Mouse (Mus musculus) v-Abl transformed pro-B cells (cell line): Measurements from ENCODE around the gene Mex3d.

Experiments
- in situ Hi-C, 2 experiments: fragments of 400-800 bp; cut with MboI; formaldehyde crosslinking; loops; one replicate each; pipeline ENCODE4 v1.15.1; 2025; ENCODE audit not compliant: unreplicated experiment in 2 of 2

Gene Mex3d

DNA sequence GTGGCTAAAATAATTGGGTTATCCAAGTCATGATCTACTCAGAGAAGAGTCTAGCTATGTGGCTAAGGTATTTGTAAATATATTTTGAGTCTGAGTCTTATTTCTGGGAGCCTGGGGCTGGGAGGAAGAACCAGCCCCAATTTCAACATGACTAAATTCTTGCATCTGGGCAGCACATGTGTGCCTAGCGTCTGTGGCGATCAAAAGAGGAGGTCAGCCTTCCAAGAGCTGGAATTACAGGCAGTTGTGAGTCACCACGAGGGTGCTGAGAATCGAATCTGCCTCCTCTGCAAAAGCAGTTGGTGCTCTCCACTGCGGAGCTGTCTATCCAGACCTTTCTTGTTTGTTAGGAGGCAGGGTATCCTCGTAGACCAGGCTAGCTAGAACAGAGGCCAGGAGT is 21.7 kb downstream of the Mex3d start:
- in situ Hi-C loops, result no loop called here

DNA sequence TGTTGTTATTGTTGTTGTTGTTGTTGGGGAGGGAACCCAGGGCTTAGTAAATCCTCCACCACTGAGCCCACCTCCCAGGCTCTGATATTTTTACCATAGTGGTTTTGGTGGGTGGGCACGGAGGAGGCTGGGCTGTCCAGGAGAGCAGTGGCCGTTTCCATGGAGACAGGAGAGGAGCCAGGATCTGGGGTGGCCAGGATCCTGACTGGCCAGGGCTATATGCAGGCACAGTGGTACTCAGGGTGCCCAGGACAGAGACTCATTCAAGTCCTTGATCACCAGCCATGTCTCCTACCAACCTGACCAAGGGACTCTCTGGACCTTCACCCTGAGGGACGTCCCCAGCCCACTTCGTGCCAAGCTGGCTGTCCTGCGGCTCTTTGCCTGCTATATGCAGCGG is 23.7 kb downstream of the Mex3d start:
- in situ Hi-C loops, result no loop called here

DNA sequence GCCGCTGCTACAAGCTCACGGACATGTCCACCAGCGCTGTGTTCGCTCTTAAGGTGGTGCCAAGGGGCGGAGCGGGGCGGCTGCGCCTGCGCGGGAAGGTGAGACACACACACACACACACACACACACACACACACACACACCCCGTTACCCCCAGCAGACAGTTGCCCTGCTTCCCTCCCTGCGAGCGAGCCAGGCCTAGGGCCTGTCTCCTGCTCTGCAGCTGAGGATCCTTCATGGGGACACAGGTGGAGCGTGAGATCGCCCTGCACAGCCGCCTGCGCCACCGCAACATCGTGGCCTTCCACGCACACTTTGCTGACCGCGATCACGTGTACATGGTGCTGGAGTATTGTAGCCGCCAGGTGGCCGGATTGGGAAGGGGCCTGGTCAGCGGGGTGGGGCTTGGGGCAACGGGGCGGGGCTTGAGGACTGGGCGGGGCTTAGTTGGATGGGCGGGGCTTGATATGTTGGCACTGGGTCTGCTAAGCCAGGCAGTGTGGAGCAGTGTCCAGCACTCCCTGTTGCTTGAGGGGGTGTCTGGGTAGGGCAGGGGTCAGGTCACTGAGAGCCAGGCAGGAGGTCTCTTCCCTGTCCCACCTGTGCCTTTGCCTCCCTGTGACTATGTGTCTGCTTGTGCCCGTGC is 29.3 kb downstream of the Mex3d start:
- in situ Hi-C loops, result no loop called here

DNA sequence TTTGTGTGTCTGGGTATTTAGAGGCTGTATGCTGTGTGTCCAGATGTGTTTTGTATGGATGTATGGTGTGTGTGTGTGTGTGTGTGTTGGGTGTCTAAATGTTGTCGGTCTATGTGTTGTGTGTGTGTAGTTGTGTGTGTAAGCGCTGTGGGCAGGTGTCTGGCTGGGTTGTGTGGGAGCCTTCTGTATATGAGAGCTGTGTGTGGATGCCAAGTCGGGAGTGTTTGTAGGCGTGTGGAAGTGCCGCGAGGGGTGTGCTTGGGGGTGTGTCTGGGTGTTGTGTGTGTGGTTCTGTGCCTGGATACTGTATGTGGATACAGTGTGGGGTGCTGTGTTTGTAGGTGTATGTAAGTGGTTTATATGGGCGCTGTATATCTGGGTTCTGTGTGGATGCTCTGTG is 30.1 kb downstream of the Mex3d start:
- in situ Hi-C loops, result no loop called here

DNA sequence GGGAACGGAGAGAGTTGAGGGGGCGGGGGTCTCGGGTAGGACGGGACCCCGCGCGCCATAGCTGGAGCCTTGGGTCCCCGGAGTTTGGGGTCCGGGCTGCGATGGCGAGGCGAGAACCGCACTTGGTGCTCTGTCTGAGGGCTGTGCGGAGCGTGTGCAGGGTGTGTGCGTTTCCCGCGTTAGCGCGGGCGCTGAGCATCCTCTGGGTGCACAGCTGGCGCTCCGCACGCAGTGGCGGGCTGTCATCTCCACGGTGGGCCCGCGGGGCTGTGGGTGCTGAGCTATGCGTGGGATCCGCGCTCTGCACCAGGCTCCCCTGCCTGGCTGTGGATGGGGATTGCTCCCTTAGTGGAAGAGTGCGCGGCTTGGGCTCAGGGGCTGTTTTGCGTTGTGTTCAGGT is 30.7 kb downstream of the Mex3d start:
- in situ Hi-C loops, result no loop called here

- in situ Hi-C loops, result no loop called here
Measured at GRCm38 (mm10) chr10:80356001-80356682, 31.3 kb downstream of the Mex3d start, which contains the start of gene Plk5. TSS of gene Plk5 (plus strand) at chr10:80356459.

- in situ Hi-C loops, result no loop called here
Measured at GRCm38 (mm10) chr10:80355431-80355830, 32.0 kb downstream of the Mex3d start.

GRCm38 (mm10) chr10:80352727-80353126 is 34.7 kb downstream of the Mex3d start:
- in situ Hi-C loops, result no loop called here

GRCm38 (mm10) chr10:80351896-80352295 is 35.6 kb downstream of the Mex3d start:
- in situ Hi-C loops, result no loop called here

GRCm38 (mm10) chr10:80350292-80350691 is 37.2 kb downstream of the Mex3d start:
- in situ Hi-C loops, result no loop called here

DNA sequence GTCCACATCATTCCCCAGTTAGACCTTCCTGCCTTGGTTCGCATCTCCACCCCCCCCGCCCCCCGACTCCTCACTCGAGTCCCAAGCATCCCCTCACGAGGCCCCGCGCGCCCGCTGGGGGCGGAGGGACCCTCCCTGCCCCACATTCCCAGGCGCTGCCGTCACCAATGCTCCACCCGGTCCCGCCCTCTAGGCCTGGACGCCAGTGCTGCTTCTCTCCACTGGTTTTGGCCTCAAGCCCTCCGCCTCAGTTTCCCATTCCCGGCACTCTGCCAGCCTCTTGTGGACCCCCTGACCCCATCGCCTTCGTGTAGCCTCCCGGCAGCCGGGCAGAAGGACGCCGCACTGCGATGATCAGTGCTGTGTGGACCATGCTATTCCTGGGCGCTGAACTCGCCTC is 38.5 kb downstream of the Mex3d start:
- in situ Hi-C loops, result loop anchor here (5.0 to 10.0 kb wide), 3 partner anchors 54 to 177 kb away; partner anchors contain the start of genes 1600002K03Rik (in 1 of the 2), Apc2 (in 1 of the 2), Efna2 (in 1 of the 2) and Rps15 (in 1 of the 2)

DNA sequence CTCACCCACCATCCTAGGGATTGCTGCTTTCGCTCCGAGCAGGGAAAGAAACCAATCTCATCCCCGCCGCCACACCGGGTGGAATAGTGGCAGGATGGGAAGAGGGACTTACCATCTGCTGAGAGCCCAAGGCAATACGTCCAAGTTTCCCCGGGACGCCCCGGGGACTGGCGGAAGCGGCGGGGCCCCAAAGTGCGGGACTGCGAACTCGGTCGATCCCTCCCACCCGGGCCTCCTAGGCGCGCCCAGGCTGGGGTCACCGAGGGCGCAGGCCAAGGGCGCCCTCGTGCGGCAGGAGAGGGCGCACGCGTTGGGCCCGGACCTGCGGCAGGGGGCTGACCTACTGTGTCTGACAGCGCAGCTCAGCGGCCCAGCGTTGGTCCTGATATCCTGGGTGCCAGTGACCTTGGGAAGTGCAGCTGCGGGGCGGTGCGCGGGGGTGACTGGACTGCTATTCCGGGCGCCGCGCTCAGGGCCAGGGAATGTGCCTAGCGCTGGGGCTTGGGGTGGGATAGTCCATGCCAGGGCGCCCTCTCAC is 39.1 kb downstream of the Mex3d start, which contains the start of gene Adamtsl5:
Gene Adamtsl5, minus strand, starts transcription at position 169 of the 538 bp plus-strand sequence.
- in situ Hi-C loops, result loop anchor here (5.0 to 10.0 kb wide), 3 partner anchors 54 to 176 kb away; partner anchors contain the start of genes 1600002K03Rik (in 1 of the 2), Apc2 (in 1 of the 2), Efna2 (in 1 of the 2) and Rps15 (in 1 of the 2)

DNA sequence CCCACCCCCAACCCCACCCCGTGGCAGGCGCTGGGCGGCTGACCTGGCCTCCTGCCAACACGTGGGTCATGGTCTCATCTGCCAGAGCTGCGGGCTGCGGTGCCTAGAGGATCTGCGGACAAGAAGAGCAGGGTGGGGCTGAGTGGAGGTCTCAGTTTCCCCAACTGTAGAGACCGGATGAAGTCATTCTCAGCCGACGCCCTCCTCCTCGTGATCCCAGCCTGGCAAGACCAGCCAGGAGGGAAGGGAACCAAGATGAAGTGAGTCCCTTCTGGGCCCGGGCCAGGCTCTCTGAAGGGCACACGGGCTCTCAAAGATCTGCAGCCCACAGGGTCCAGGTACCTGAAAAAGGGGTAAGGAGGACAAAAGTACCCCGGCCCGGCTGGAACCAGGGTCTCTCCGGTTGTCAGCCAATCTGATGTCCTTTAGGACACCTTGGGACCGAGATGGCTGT is 39.9 kb downstream of the Mex3d start:
- in situ Hi-C loops, result loop anchor here (5.0 to 10.0 kb wide), 3 partner anchors 53 to 175 kb away; partner anchors contain the start of genes 1600002K03Rik (in 1 of the 2), Apc2 (in 1 of the 2), Efna2 (in 1 of the 2) and Rps15 (in 1 of the 2)

GRCm38 (mm10) chr10:80345929-80346328 is 41.5 kb downstream of the Mex3d start:
- in situ Hi-C loops, result loop anchor here (5.0 to 10.0 kb wide), 3 partner anchors 51 to 174 kb away; partner anchors contain the start of genes 1600002K03Rik (in 1 of the 2), Apc2 (in 1 of the 2), Efna2 (in 1 of the 2) and Rps15 (in 1 of the 2)

DNA sequence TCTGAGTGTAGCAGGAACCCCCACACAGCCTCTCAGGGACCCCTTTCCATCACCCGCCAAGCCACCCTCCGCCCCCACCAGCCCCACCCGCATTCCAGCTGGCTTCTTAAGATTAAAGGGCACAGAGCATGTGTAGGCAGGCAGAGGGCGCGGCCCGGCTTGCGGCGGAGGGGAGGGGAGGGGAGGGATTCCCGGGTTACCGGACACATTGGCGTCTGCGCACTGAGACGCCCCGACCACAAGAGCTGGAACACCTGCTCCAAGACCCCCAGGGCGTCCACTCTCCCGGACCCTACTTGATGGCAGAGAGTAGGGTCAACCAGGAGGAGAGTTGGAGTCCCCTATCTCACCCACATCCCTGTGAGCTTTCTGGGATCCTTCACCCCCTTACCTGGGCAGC is 42.3 kb downstream of the Mex3d start:
- in situ Hi-C loops, result loop anchor here (5.0 to 10.0 kb wide), 3 partner anchors 50 to 173 kb away; partner anchors contain the start of genes 1600002K03Rik (in 1 of the 2), Apc2 (in 1 of the 2), Efna2 (in 1 of the 2) and Rps15 (in 1 of the 2)

DNA sequence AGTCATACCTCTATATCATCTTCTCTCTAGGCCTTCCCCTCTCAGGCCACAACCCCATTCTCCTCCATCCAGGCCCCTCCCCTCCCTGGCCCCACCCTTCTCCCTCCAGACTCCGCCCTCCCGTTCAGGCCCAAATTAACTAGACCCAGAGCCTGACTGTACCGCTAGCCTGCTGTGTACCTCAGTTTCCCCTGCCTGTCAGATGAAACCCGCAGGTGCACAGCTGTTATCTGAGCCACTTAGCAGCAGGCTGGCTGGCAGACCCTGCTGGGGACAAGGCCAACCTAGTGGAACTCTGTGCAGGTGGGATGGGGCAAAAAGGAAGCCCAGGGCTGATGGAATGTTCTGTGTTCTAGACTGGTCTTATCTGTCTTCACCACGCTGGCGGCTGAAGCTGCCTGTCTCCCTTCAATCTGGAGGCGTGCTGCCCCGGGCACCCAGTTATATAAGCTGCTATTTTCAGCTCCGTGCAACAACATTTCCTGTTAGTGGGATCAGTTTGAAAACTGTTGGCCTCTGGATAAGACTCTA is 43.3 kb downstream of the Mex3d start:
- in situ Hi-C loops, result loop anchor here in 1 of 2 experiments (10.0 kb wide), 1 partner anchor 49 kb away; the partner anchor contains the start of genes Apc2 and Rps15

DNA sequence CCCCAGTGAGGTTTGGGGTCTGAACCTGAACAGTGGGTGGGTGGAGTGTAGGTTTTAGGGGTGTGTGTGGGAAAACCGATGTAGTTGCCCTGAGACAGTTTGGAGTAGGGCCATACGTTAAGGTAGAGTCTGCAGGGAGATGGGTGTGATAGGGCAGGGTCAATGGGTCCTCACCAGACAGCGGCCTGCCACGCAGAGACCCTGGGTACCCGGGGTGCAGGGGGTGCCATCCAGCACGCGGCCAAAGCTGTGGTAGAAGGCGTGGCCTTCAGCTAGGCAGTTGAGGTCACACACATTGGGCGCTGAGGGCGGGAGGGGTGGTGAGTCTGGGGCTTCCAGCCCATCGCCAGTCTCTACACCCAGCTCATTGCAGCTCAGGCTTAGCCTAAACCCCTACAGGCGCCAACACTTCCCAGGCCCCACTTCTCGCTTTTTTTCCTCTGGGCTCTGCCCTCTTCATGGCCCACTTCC is 44.0 kb downstream of the Mex3d start:
- in situ Hi-C loops, result loop anchor here in 1 of 2 experiments (10.0 kb wide), 1 partner anchor 49 kb away; the partner anchor contains the start of genes Apc2 and Rps15

GRCm38 (mm10) chr10:80342749-80343424 is 44.6 kb downstream of the Mex3d start:
- in situ Hi-C loops, result loop anchor here in 1 of 2 experiments (10.0 kb wide), 1 partner anchor 48 kb away; the partner anchor contains the start of genes Apc2 and Rps15

DNA sequence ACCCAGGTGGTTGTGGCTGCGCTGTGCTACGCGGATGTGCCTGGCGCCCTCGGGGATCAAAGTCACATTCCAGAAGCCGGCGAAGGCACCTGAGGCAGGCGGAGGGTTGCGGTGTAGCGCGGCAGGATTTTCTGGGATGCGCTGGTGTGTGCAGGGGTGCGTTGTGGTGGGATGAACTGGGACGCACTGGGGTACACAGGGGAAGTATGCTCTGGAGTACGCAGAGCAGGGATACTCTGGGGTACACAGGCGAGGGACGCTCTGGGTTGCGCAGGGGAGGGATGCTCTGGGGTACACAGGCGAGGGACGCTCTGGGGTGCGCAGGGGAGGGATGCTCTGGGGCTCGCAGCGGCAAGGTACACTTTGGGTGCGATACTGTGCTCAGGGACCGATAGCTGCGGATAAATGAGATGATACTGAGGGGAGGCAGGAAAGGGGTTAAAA is 45.1 kb downstream of the Mex3d start:
- in situ Hi-C loops, result loop anchor here in 1 of 2 experiments (10.0 kb wide), 1 partner anchor 48 kb away; the partner anchor contains the start of genes Apc2 and Rps15
